Mouse (Mus musculus): ENCODE data around the gene Gm2956.
"Not testable (repeated sequence)": the region's sequence is repeated elsewhere in the genome, so short reads cannot be mapped to it uniquely, and the experiment has no call there.

The Gm2956 gene

GRCm38 (mm10) chr14:3332087-3332677 is at the start of gene Gm2956:
Gene Gm2956, plus strand, starts transcription at chr14:3332627.
- not testable (repeated sequence) for DNase-seq (ENCODE audit: extremely low spot score, low spot score)

DNA sequence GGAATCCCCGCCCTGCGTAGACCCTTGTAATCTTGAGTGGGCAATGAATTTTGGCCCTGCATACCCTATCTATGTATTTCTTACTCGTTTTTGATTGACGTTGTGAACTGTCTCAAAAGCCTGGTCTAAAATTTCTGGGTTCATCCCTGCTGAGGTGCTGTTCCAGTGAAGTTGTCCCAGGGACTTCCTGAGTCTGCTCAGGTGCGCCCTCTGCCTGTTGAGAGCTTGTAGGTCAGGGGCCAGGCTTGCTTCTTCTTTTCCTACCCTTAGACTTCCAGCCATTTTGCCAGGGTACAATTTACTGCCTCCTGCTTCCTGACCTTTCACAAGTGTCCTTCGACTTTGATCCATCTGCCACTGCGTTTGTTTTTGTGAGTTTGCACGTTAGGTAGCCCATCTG is 979 bp downstream of the Gm2956 start:
- not testable (repeated sequence) for DNase-seq (ENCODE audit: extremely low spot score, low spot score)

- DNase-seq (ENCODE audit: extremely low spot score, low spot score), result not testable (repeated sequence)
These were observed 62.4 kb downstream of the Gm2956 start, which contains the start of gene Gm10413 for GRCm38 (mm10) chr14:3394793-3395192. Gene Gm10413, plus strand, starts transcription at chr14:3395093.

Data from neural tube, embryonic 10.5 days (tissue).